In the genomic region with DNA sequence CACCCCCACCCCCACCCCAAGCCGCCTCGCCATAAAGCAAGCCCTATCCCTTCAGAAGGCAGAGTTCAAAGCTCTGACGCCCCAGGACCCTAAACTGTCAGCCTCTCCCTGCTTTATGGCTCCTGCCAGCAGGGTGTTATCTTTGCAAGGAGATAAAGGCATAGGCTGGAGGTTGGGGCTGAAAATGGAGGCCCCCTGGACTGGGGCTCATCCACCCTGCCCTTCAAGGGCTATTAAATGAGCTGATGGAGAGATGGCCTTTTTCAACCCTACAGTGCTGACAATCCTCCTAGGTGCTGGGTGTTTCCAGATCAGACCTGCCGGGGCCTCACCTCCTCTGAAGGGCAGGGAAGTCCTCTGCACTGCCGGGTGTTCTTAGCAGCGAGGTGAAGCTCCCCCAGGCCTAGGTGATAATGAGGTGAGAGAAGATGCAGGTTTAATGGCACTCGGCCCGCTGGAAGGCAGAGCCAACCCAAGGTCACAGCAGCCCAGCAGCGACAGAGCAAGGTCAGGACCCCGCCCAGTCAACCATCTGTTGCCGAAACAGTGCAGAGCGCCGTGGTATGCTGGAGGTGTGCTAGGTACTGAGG, we compare ENCODE assay signal across 11 mouse cellular contexts.
A peak's percentile ranks its signal among the peaks of the same experiment; 100 is the strongest.
DNase-seq lines count a peak whose midpoint lies in the region; ATAC-seq and TF ChIP-seq lines count a peak whose summit lies in the region.
"Had no signal": no experiment of that assay in that cellular context is flagged by ENCODE, and none has a peak within 500 bp of the region (broad histone marks: within the 10 kb centered on the region; RNA-seq: fewer than 3 reads in every experiment).

No protein-coding gene starts in this region.

- H3K4me2 ChIP-seq in lung, embryonic 14.5 days, result peak overlapping the region; percentile 56
- H3K4me2 ChIP-seq in liver, embryonic 14.5 days (ENCODE audit: low read depth), result peak overlapping the region; percentile 40; the same call in 1 of the 2 replicates

- no peak overlapping the region for H3K9ac ChIP-seq in lung, embryonic 14.5 days
- H3K9ac ChIP-seq in liver, embryonic 14.5 days (replicated peaks), result no peak overlapping the region

- H3K27me3 ChIP-seq in lung, embryonic 14.5 days (ENCODE audit: insufficient read depth, low read length), result no peaks in the 10 kb centered on the region
- peaks cover 5% of the 10 kb centered on the region; the same call in 1 of the 2 replicates for H3K27me3 ChIP-seq in liver, embryonic 14.5 days (ENCODE audit: control insufficient read depth, insufficient read depth, low read length)

- H3K36me3 ChIP-seq in lung, embryonic 14.5 days (ENCODE audit: insufficient read depth), result no peaks in the 10 kb centered on the region
- no peaks in the 10 kb centered on the region for H3K36me3 ChIP-seq in liver, embryonic 14.5 days (replicated peaks; ENCODE audit: control insufficient read depth, insufficient read depth, low read depth)

- H3K9me3 ChIP-seq in lung, embryonic 14.5 days (ENCODE audit: low read depth, low read length), result no peaks in the 10 kb centered on the region
- H3K9me3 ChIP-seq in liver, embryonic 14.5 days (ENCODE audit: control insufficient read depth, low read length), result no peaks in the 10 kb centered on the region

- 25% methylated on average over 13 of the region's 13 CpGs for WGBS in lung, embryonic 14.5 days
- WGBS in liver, embryonic 14.5 days (ENCODE audit: insufficient replicate concordance), result 39% methylated on average over 13 of the region's 13 CpGs

- TF ChIP-seq CTCF in lung, embryonic 14.5 days (IDR thresholded peaks at IDR 0.05; ENCODE audit: low read depth), result no peak
- TF ChIP-seq CTCF in liver, embryonic 14.5 days (IDR thresholded peaks at IDR 0.05; ENCODE audit: low read depth), result no peak

- no peak for DNase-seq in lung, embryonic 14.5 days
- DNase-seq in lung, adult 18-20 months, result no peak
- peak; percentile 56 for DNase-seq in forelimb bud, embryonic 11.5 days (ENCODE audit: low read depth, low spot score)
- DNase-seq in liver, embryonic 14.5 days (ENCODE audit: low read depth in 3 of 3, low spot score in 3 of 3), result no peak
- DNase-seq in cerebellum, postnatal 25 days, result no peak
- DNase-seq in frontal cortex, postnatal 36 days (ENCODE audit: low spot score in 2 of 2), result no peak
- no peak for DNase-seq in urinary bladder, postnatal 36 days (ENCODE audit: low spot score in 2 of 2)
- DNase-seq: cerebellum, adult 9-11 months; gastrocnemius, postnatal 14 days; lung, postnatal 10 days; thymus, postnatal 4 days had no signal

- no peak for TF ChIP-seq EP300 in liver, embryonic 14.5 days (IDR thresholded peaks at IDR 0.05; ENCODE audit: low read depth)

- H3K4me3 ChIP-seq in lung, embryonic 14.5 days (ENCODE audit: low read depth, low read length), result no peak overlapping the region
- H3K4me3 ChIP-seq in liver, embryonic 14.5 days (ENCODE audit: insufficient read depth in 1 of 2, low read depth in 2 of 2, low read length in 2 of 2), result no peak overlapping the region

- H3K27ac ChIP-seq in lung, embryonic 14.5 days (ENCODE audit: low read depth), result no peak overlapping the region
- no peak overlapping the region for H3K27ac ChIP-seq in liver, embryonic 14.5 days

- ATAC-seq in lung, embryonic 14.5 days (ENCODE audit: insufficient read depth), result peak; percentile 35; the same call in 1 of the 2 replicates
- no peak for ATAC-seq in liver, embryonic 14.5 days (ENCODE audit: insufficient read depth)

- H3K4me1 ChIP-seq in lung, embryonic 14.5 days (ENCODE audit: insufficient read depth), result peaks cover 7% of the 10 kb centered on the region
- peaks cover 0 to 3% of the 10 kb centered on the region in 2 experiments; a peak in 2 of 4 replicates for H3K4me1 ChIP-seq in liver, embryonic 14.5 days (replicated peaks; ENCODE audit: control insufficient read depth in 2 of 2, insufficient read depth in 2 of 2, low read length in 1 of 2)
